ENCODE assay signal across 24 mouse cellular contexts in the genomic region with DNA sequence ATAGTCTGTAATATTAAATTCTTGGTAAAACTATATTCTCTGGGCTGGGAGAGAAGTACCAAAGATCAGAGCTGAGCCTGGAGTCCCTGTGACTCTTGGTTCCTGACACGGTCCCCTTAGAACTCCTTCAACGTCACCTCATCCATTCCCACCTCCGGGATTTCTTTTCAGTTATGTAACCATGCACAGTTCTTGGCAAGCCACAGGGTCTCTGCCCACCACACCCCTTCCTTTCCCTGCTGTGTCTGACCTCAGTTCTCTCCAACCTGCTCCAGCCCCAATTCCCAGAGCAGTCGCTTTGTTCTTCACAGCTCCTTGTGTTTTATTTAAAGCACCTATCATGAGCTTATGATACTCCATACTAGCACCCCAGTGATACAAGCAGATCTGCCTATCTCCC. TPM values are rescaled to one million over a fixed set of nuclear protein-coding genes. Genes with fewer than 3 reads are reported as not detected.
DNase-seq lines count a peak whose midpoint lies in the region; ATAC-seq and TF ChIP-seq lines count a peak whose summit lies in the region.
"Had no signal": no experiment of that assay in that cellular context is flagged by ENCODE, and none has a peak within 500 bp of the region (broad histone marks: within the 10 kb centered on the region; RNA-seq: fewer than 3 reads in every experiment).

No protein-coding gene starts in this region.

- no peaks in the 10 kb centered on the region for H3K36me3 ChIP-seq in kidney, adult 2 months (ENCODE audit: control insufficient read depth, insufficient read depth, low read length)
- H3K36me3 ChIP-seq in kidney, embryonic 15.5 days, result no peaks in the 10 kb centered on the region
- H3K36me3 ChIP-seq in lung, embryonic 15.5 days, result no peaks in the 10 kb centered on the region
- H3K36me3 ChIP-seq: embryonic facial prominence, embryonic 12.5 days; heart, embryonic 15.5 days; hindbrain, embryonic 10.5 days; intestine, embryonic 15.5 days; limb, embryonic 13.5 days; liver, embryonic 13.5 days had no signal

- ATAC-seq in kidney, embryonic 15.5 days (replicated peaks; ENCODE audit: low FRiP score), result no peak
- ATAC-seq in lung, embryonic 15.5 days (ENCODE audit: borderline replicate concordance, extremely low read depth, low FRiP score, low TSS enrichment), result no peak
- no peak for ATAC-seq in erythroblast, adult 5-6 weeks (replicated peaks; ENCODE audit: low FRiP score, poor library complexity, severe bottlenecking)
- ATAC-seq: CD4-positive, CD25-positive, alpha-beta regulatory T cell, adult 4 months; forebrain, embryonic 13.5 days; hindbrain, embryonic 16.5 days; intestine, embryonic 15.5 days had no signal

- H3K4me1 ChIP-seq in kidney, adult 2 months (ENCODE audit: control insufficient read depth, insufficient read depth, low read length), result no peaks in the 10 kb centered on the region
- H3K4me1 ChIP-seq in kidney, embryonic 15.5 days, result peaks cover 6% of the 10 kb centered on the region; the same call in 1 of the 2 replicates
- H3K4me1 ChIP-seq in lung, embryonic 15.5 days, result no peaks in the 10 kb centered on the region
- H3K4me1 ChIP-seq: embryonic facial prominence, embryonic 12.5 days; forebrain, embryonic 13.5 days; hindbrain, embryonic 10.5 days; limb, embryonic 13.5 days; liver, embryonic 13.5 days had no signal

- no peak overlapping the region for H3K4me2 ChIP-seq in kidney, embryonic 15.5 days
- H3K4me2 ChIP-seq in lung, embryonic 15.5 days, result no peak overlapping the region
- H3K4me2 ChIP-seq: embryonic facial prominence, embryonic 12.5 days; forebrain, embryonic 13.5 days; heart, embryonic 15.5 days; intestine, embryonic 15.5 days; limb, embryonic 13.5 days; liver, embryonic 13.5 days had no signal

- no peak overlapping the region for H3K4me3 ChIP-seq in gastrocnemius, adult 2 months
- H3K4me3 ChIP-seq in kidney, adult 2 months (ENCODE audit: insufficient read depth, low read depth, low read length), result no peak overlapping the region
- H3K4me3 ChIP-seq in kidney, embryonic 15.5 days (replicated peaks), result no peak overlapping the region
- H3K4me3 ChIP-seq in lung, embryonic 15.5 days, result no peak overlapping the region
- H3K4me3 ChIP-seq: embryonic facial prominence, embryonic 12.5 days; forebrain, embryonic 13.5 days; heart, embryonic 15.5 days; hindbrain, embryonic 10.5 days; intestine, embryonic 15.5 days; limb, embryonic 13.5 days; liver, embryonic 13.5 days had no signal

- no peak for DNase-seq in gastrocnemius, adult 2 months
- DNase-seq in gastrocnemius, postnatal 14 days, result no peak
- peak; percentile 35 for DNase-seq in kidney, adult 2 months
- peak; percentile 77 for DNase-seq in lung, postnatal 36 days
- DNase-seq in thymus, postnatal 14 days, result no peak
- DNase-seq: adrenal gland, postnatal 25 days; cerebellum, adult 11 months; cerebellum, postnatal 14 days; layer of hippocampus, adult 9-11 months; liver, embryonic 13.5 days; thymus, adult 2 months had no signal

- no peak for TF ChIP-seq CTCF in gastrocnemius, adult 2 months (IDR thresholded peaks at IDR 0.05)
- TF ChIP-seq CTCF in kidney, adult 2 months (conservative IDR thresholded peaks at IDR 0.05; ENCODE audit: insufficient read depth, insufficient read length, low read depth, low read length), result no peak

- peak overlapping the region; percentile 39; the same call in 1 of the 2 replicates for H3K27ac ChIP-seq in gastrocnemius, adult 2 months
- H3K27ac ChIP-seq in kidney, adult 2 months (ENCODE audit: insufficient read depth, low read depth, low read length), result no peak overlapping the region
- no peak overlapping the region for H3K27ac ChIP-seq in kidney, embryonic 15.5 days
- H3K27ac ChIP-seq in lung, embryonic 15.5 days, result 0 out of 2 replicates have a peak overlapping the region, but pooled peaks have one; percentile 20
- H3K27ac ChIP-seq: embryonic facial prominence, embryonic 12.5 days; forebrain, embryonic 13.5 days; heart, embryonic 15.5 days; hindbrain, embryonic 10.5 days; intestine, embryonic 15.5 days; limb, embryonic 13.5 days; liver, embryonic 13.5 days; macrophage; stomach, postnatal 0 days had no signal

- H3K9me3 ChIP-seq in kidney, embryonic 15.5 days (replicated peaks), result no peaks in the 10 kb centered on the region; the same call in 1 of the 2 replicates
- H3K9me3 ChIP-seq in lung, embryonic 15.5 days, result peaks cover 5% of the 10 kb centered on the region; the same call in 1 of the 2 replicates
- H3K9me3 ChIP-seq: hindbrain, embryonic 10.5 days; intestine, embryonic 15.5 days had no signal

- no peak overlapping the region for H3K9ac ChIP-seq in kidney, embryonic 15.5 days
- no peak overlapping the region for H3K9ac ChIP-seq in lung, embryonic 15.5 days
- H3K9ac ChIP-seq: embryonic facial prominence, embryonic 12.5 days; forebrain, embryonic 13.5 days; heart, embryonic 15.5 days; intestine, embryonic 15.5 days; limb, embryonic 13.5 days; liver, embryonic 13.5 days had no signal

- TF ChIP-seq POLR2A in kidney, adult 2 months (IDR thresholded peaks at IDR 0.05; ENCODE audit: low read depth, low read length), result no peak

- intact Hi-C loops in gastrocnemius, adult 2 months (cut with DNase I), result no loop called here
- intact Hi-C loops in gastrocnemius, postnatal 14 days (cut with DNase I; ENCODE audit: low total_unique reads), result no loop called here

- no peaks in the 10 kb centered on the region for H3K27me3 ChIP-seq in kidney, adult 2 months (replicated peaks; ENCODE audit: control insufficient read depth, insufficient read depth, low read length)
- H3K27me3 ChIP-seq in kidney, embryonic 15.5 days, result no peaks in the 10 kb centered on the region
- H3K27me3 ChIP-seq in lung, embryonic 15.5 days, result no peaks in the 10 kb centered on the region
- H3K27me3 ChIP-seq: embryonic facial prominence, embryonic 12.5 days; forebrain, embryonic 13.5 days; heart, embryonic 15.5 days; intestine, embryonic 15.5 days; limb, embryonic 13.5 days; liver, embryonic 13.5 days had no signal

- 59% methylated on average over 4 of the region's 4 CpGs for WGBS in kidney, adult 2 months
- 83% methylated on average over 4 of the region's 4 CpGs for WGBS in kidney, embryonic 15.5 days
- WGBS in lung, embryonic 15.5 days, result 48% methylated on average over 4 of the region's 4 CpGs

RNA-seq across cellular contexts. Expression of a gene that starts 7.2 kb away (rescaled TPM):
- 1 to 10 TPM; 2.1 to 4.0 TPM for total RNA-seq in gastrocnemius, adult 2 months (2021)
- 1 to 10 TPM; 5.1 to 6.9 TPM for total RNA-seq in gastrocnemius, postnatal 14 days (2021)
- 14.8 and 18.1 TPM in 2 replicates for polyA plus RNA-seq in kidney, adult 2 months (2012; rRNA removed)
- polyA plus RNA-seq in kidney, embryonic 15.5 days (2015; fragmentation: Nextera tagmentation; extraction: Ambion mirVana), result 25.4 and 28.7 TPM in 2 replicates
- 25.2 and 27.1 TPM in 2 replicates for polyA plus RNA-seq in lung, embryonic 15.5 days (2015; fragmentation: Nextera tagmentation; extraction: Ambion mirVana)
- 0.21 TPM in 1 of 2 replicates, not detected in the other for total RNA-seq in erythroblast, adult 5-6 weeks (2015; ENCODE audit: low replicate concordance)
- total RNA-seq in erythroblast, adult 5-6 weeks (2017; ENCODE audit: low replicate concordance), result 0.51 TPM in 1 of 2 replicates, not detected in the other

Comparison
In these comparisons a context has a peak if more than half of its experiments do, and no peak if none do; other contexts are left out.
1. DNase-seq: peak in kidney, adult 2 months (single experiment) and lung, postnatal 36 days (single experiment); none in gastrocnemius, adult 2 months (single experiment), gastrocnemius, postnatal 14 days (single experiment) and thymus, postnatal 14 days (single experiment).
2. H3K27ac ChIP-seq: peak in gastrocnemius, adult 2 months (single experiment) and lung, embryonic 15.5 days (single experiment); none in kidney, adult 2 months (single experiment) and kidney, embryonic 15.5 days (single experiment).